Comparison of ENCODE assay signal across 26 mouse cellular contexts in genomic region chr2:124388269-124388668, GRCm38 (mm10).
DNase-seq lines count a peak whose midpoint lies in the region; ATAC-seq and TF ChIP-seq lines count a peak whose summit lies in the region.
"Had no signal": no experiment of that assay in that cellular context is flagged by ENCODE, and none has a peak within 500 bp of the region (broad histone marks: within the 10 kb centered on the region; RNA-seq: fewer than 3 reads in every experiment).

No protein-coding gene starts in this region.

- peak; percentile 19; the same call in 1 of the 2 replicates for TF ChIP-seq CTCF in gastrocnemius, adult 2 months (IDR thresholded peaks at IDR 0.05)
- TF ChIP-seq CTCF in kidney, postnatal 0 days (IDR thresholded peaks at IDR 0.05; ENCODE audit: low read depth): peak; percentile 34

- H3K27me3 ChIP-seq in kidney, postnatal 0 days (ENCODE audit: insufficient read depth, low read length): no peaks in the 10 kb centered on the region
- H3K27me3 ChIP-seq: CH12.LX; embryonic facial prominence, embryonic 15.5 days; heart, embryonic 15.5 days; intestine, embryonic 15.5 days had no signal

- intact Hi-C loops in gastrocnemius, adult 2 months (cut with DNase I): no loop called here

- H3K27ac ChIP-seq in gastrocnemius, adult 2 months: no peak overlapping the region
- H3K27ac ChIP-seq in kidney, postnatal 0 days: no peak overlapping the region
- H3K27ac ChIP-seq: embryonic facial prominence, embryonic 15.5 days; heart, embryonic 15.5 days; intestine, embryonic 15.5 days; limb, embryonic 13.5 days; liver, embryonic 14.5 days; midbrain, embryonic 10.5 days had no signal

- ATAC-seq in kidney, postnatal 0 days (replicated peaks; ENCODE audit: low FRiP score, low read depth): no peak
- ATAC-seq: activated CD4-positive, CD25-positive, alpha-beta regulatory T cell, adult 4 months; forebrain, embryonic 16.5 days; hindbrain, embryonic 16.5 days; intestine, embryonic 15.5 days had no signal

- no peak for DNase-seq in gastrocnemius, adult 2 months
- no peak for DNase-seq in gastrocnemius, adult 18-20 months (ENCODE audit: low spot score)
- DNase-seq in kidney, postnatal 0 days (ENCODE audit: low spot score): no peak
- no peak for DNase-seq in kidney, postnatal 14 days
- DNase-seq in 3T3-L1 (ENCODE audit: low read depth, low spot score) (peak; percentile 21), adipocyte (ENCODE audit: low spot score) (peak; percentile 64)
- DNase-seq in ovary, postnatal 10 days (ENCODE audit: low spot score): no peak
- DNase-seq in natural killer cell, adult 2 months (ENCODE audit: low spot score in 2 of 2): no peak
- DNase-seq: adrenal gland, postnatal 25 days; B cell, adult 2 months; cerebellum, adult 9-10 months; gastrocnemius, postnatal 25 days; kidney, postnatal 25 days; right cerebral cortex, postnatal 14 days; spleen, adult 18-20 months had no signal

- H3K36me3 ChIP-seq in kidney, postnatal 0 days (ENCODE audit: insufficient read depth, low read length): no peaks in the 10 kb centered on the region
- H3K36me3 ChIP-seq: embryonic facial prominence, embryonic 15.5 days; G1E; heart, embryonic 15.5 days; intestine, embryonic 15.5 days; limb, embryonic 13.5 days; midbrain, embryonic 10.5 days had no signal

- H3K4me2 ChIP-seq in kidney, postnatal 0 days (ENCODE audit: low read length): no peak overlapping the region
- H3K4me2 ChIP-seq: embryonic facial prominence, embryonic 15.5 days; heart, embryonic 15.5 days; intestine, embryonic 15.5 days; limb, embryonic 13.5 days had no signal

- H3K9me3 ChIP-seq in kidney, postnatal 0 days (replicated peaks; ENCODE audit: low read length): no peaks in the 10 kb centered on the region
- H3K9me3 ChIP-seq: embryonic facial prominence, embryonic 15.5 days; heart, embryonic 15.5 days; intestine, embryonic 15.5 days; limb, embryonic 13.5 days; midbrain, embryonic 10.5 days had no signal

- H3K4me1 ChIP-seq in kidney, postnatal 0 days (replicated peaks; ENCODE audit: insufficient read depth, low read length): no peaks in the 10 kb centered on the region
- H3K4me1 ChIP-seq: embryonic facial prominence, embryonic 15.5 days; heart, embryonic 15.5 days; intestine, embryonic 15.5 days; limb, embryonic 13.5 days; midbrain, embryonic 10.5 days had no signal

- no peak overlapping the region for H3K9ac ChIP-seq in kidney, postnatal 0 days (ENCODE audit: low read depth, low read length)
- H3K9ac ChIP-seq: embryonic facial prominence, embryonic 15.5 days; heart, embryonic 15.5 days; intestine, embryonic 15.5 days; limb, embryonic 13.5 days; liver, embryonic 14.5 days had no signal

- H3K4me3 ChIP-seq in gastrocnemius, adult 2 months: no peak overlapping the region
- H3K4me3 ChIP-seq in kidney, postnatal 0 days (replicated peaks; ENCODE audit: low read depth, low read length): no peak overlapping the region
- H3K4me3 ChIP-seq: embryonic facial prominence, embryonic 15.5 days; heart, embryonic 15.5 days; intestine, embryonic 15.5 days; limb, embryonic 13.5 days; midbrain, embryonic 10.5 days had no signal

- 80% methylated on average over 1 of the region's 1 CpGs for WGBS in kidney, postnatal 0 days

Comparison
In these comparisons a context has a peak if more than half of its experiments do, and no peak if none do; other contexts are left out.
1. DNase-seq: peak in 3T3-L1 (single experiment) and adipocyte (single experiment); none in gastrocnemius, adult 2 months (single experiment), gastrocnemius, adult 18-20 months (single experiment), kidney, postnatal 0 days (single experiment), kidney, postnatal 14 days (single experiment), ovary, postnatal 10 days (single experiment) and natural killer cell, adult 2 months (0 of 2).